Mouse (Mus musculus) gastrocnemius, postnatal 36 days (tissue): ENCODE results near the gene Lrrc3. TPM values are rescaled to one million over a fixed set of nuclear protein-coding genes. Genes with fewer than 3 reads are reported as not detected.
A peak's percentile ranks its signal among the peaks of the same experiment; 100 is the strongest.

Experiments used
- DNase-seq, 2 experiments: peaks; one replicate each; pipeline ENCODE4 v3.0.0; 2022
- intact Hi-C: fragments of 180-260 bp; cut with DNase I; formaldehyde crosslinking; loops from one replicate; pipeline ENCODE4 v1.15.1; 2025
- total RNA-seq, 2 experiments: library from RNA; stranded (reverse); gene quantifications; 2 replicates each; pipeline ENCODE4 v1.2.3; 2021

The Lrrc3 gene
- total RNA-seq, 2 experiments from 2014 or later = 0.08 to 0.17 TPM

GRCm38 (mm10) chr10:77878985-77879384, 23.4 kb downstream of the Lrrc3 start:
- peak in 1 of 2 experiments; percentile 14 for DNase-seq
- intact Hi-C loops = loop anchor here (5.0 kb wide), 1 partner anchor 252 kb away; no protein-coding TSS in a partner anchor

- no peak for DNase-seq
- intact Hi-C loops = no loop called here
These were observed 32.7 kb downstream of the Lrrc3 start for GRCm38 (mm10) chr10:77869651-77870050.

- DNase-seq = no peak
- intact Hi-C loops = no loop called here
These were observed 34.8 kb downstream of the Lrrc3 start for GRCm38 (mm10) chr10:77867546-77867945.

- intact Hi-C loops = no loop called here
- DNase-seq = no peak
These were observed 37.6 kb downstream of the Lrrc3 start for GRCm38 (mm10) chr10:77864762-77865143.

- no peak for DNase-seq
- intact Hi-C loops = no loop called here
These were observed 38.1 kb downstream of the Lrrc3 start for GRCm38 (mm10) chr10:77864067-77864761.

GRCm38 (mm10) chr10:77861675-77862074, 40.7 kb downstream of the Lrrc3 start, which contains the start of gene Gm3285:
Gm3285 (plus strand) TSS chr10:77861975.
- intact Hi-C loops = no loop called here
- no peak for DNase-seq

- intact Hi-C loops = no loop called here
- DNase-seq = no peak
These were observed 49.8 kb downstream of the Lrrc3 start, which contains the start of gene Gm10318 for GRCm38 (mm10) chr10:77852559-77852958. Gm10318 (plus strand) TSS chr10:77852859.

Other genes starting within 250 kb of the Lrrc3 start
- gene Tspear, start 216.0 kb downstream of the Lrrc3 start, total RNA-seq = not detected
- not detected for gene Gm19402, start 211.8 kb downstream of the Lrrc3 start, total RNA-seq
- not detected for gene Gm9508, start 205.3 kb downstream of the Lrrc3 start, total RNA-seq
- not detected for gene Gm10272, start 195.9 kb downstream of the Lrrc3 start, total RNA-seq
- gene Gm10024, start 191.1 kb downstream of the Lrrc3 start, total RNA-seq = not detected
- not detected for gene Gm10142, start 186.7 kb downstream of the Lrrc3 start, total RNA-seq
- not detected for gene Krtap12-1, start 181.9 kb downstream of the Lrrc3 start, total RNA-seq
- not detected for gene Gm10100, start 176.1 kb downstream of the Lrrc3 start, total RNA-seq
- not detected for gene Gm18596, start 159.9 kb downstream of the Lrrc3 start, total RNA-seq
- gene Gm9736, start 151.2 kb downstream of the Lrrc3 start, total RNA-seq = not detected
- not detected for gene Gm3233, start 142.9 kb downstream of the Lrrc3 start, total RNA-seq
- not detected for gene Gm3238, start 131.2 kb downstream of the Lrrc3 start, total RNA-seq
- not detected for gene Gm7138, start 125.6 kb downstream of the Lrrc3 start, total RNA-seq
- gene Gm3250, start 120.0 kb downstream of the Lrrc3 start, total RNA-seq = not detected
- not detected for gene Gm7137, start 114.3 kb downstream of the Lrrc3 start, total RNA-seq
- not detected for gene Gm9639, start 107.5 kb downstream of the Lrrc3 start, total RNA-seq
- not detected for gene Gm19668, start 103.4 kb downstream of the Lrrc3 start, total RNA-seq
- gene Gm9507, start 90.7 kb downstream of the Lrrc3 start, total RNA-seq = not detected
- not detected for gene Gm2696, start 87.9 kb downstream of the Lrrc3 start, total RNA-seq
- gene Krtap10-4, start 75.4 kb downstream of the Lrrc3 start, total RNA-seq = not detected
- gene Krtap10-10, start 66.6 kb downstream of the Lrrc3 start, total RNA-seq = not detected
- not detected for gene Gm36176, start 55.7 kb downstream of the Lrrc3 start, total RNA-seq
- not detected for gene Gm10318, start 49.7 kb downstream of the Lrrc3 start, total RNA-seq
- not detected for gene Gm3285, start 40.6 kb downstream of the Lrrc3 start, total RNA-seq
- gene Trpm2, start 68.0 kb upstream of the Lrrc3 start, total RNA-seq = under 1 TPM; 0.10 to 0.89 TPM
- gene 1810043G02Rik, start 76.0 kb upstream of the Lrrc3 start, total RNA-seq = 1 to 10 TPM; 3.1 to 4.5 TPM
- gene Pfkl, start 107.5 kb upstream of the Lrrc3 start, total RNA-seq = 1 to 10 TPM; 6.0 to 8.6 TPM
- gene Dnmt3l, start 139.4 kb upstream of the Lrrc3 start, total RNA-seq = not detected
- gene Aire, start 141.1 kb upstream of the Lrrc3 start, total RNA-seq = not detected
- 1 to 10 TPM; 1.2 to 1.6 TPM for gene Icosl, start 166.8 kb upstream of the Lrrc3 start, total RNA-seq